Mouse (Mus musculus) CD4-positive, CD25-positive, alpha-beta regulatory T cell, adult 2 months (primary cell): ENCODE results near the gene Prg3.

ENCODE experiments used
- DNase-seq: peaks from one replicate; pipeline ENCODE4 v3.0.0-alpha.2; 2012; ENCODE audit warnings: low read depth, low spot score

Prg3 gene

DNA sequence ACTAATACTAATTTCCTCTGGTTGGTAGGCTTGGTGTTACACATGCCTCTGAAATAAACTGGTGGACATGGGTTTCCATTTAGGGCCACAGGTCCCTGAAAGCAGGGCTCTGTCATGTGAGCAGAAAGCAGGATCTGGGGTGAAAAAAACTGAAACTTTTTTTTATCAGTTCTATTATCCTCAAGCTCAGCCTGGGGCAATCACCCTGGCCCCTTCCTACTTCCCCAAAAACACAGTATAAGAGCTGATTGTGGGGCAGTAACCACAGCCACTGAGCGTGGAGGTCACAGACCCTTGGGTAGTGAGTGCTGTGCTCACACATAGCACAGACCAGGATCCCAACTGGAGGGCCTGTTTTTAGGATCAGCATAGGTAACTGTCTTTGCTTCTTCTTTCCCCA is at the start of gene Prg3:
Gene Prg3 (plus strand): TSS at position 286 of the 400 bp plus-strand sequence.
- no peak for DNase-seq

DNA sequence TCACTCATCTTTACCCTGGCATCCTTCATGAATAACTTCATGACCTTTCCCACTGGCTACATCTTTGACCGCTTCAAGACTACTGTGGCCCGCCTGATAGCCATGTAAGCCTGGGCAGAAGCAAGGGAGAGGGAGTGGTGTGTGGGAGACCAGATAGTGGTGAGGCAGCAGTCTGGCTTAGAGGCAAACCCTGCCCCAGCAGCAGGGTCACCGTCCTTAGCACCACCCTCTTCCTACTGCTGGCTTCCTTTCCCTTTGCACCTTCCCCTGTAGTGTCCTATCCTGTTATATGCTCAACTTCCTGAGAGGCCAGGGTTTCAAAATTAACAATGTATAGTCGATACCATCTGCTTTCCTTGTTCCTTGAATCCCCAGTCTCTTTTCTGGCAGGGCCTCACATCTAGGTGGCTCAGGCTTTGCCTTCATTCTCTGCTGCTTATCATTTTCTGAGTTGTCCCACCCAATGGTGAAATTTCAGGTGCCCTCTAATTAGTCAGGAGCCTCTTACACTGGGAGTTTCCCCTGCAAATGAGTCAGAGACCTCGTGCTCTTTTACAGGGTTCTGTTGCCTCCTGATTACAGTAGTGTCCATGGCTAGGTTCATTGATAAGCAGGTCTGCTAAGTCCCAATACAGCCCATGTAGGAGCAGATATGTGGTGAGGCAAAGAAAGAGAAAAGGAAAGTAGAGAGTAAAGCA is 49.6 kb upstream of the Prg3 start:
- DNase-seq: peak; percentile 33

DNA sequence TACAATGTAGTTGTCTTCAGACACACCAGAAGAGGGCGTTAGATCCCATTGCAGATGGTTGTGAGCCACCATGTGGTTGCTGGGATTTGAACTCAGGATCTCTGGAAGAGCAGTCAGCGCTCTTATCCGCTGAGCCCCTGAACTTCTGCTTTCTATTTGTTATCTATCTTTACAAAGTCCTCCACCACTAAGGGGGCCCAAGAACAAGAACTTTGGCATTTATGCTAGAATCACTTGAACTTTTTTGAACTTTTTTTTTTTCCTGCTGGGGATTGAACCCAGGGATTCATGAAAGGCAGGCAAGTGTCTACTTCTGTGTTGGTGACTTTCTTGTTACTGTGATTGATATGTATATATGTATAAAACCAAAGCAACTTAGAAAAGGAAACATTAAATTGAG is 48.7 kb upstream of the Prg3 start:
- no peak for DNase-seq

DNA sequence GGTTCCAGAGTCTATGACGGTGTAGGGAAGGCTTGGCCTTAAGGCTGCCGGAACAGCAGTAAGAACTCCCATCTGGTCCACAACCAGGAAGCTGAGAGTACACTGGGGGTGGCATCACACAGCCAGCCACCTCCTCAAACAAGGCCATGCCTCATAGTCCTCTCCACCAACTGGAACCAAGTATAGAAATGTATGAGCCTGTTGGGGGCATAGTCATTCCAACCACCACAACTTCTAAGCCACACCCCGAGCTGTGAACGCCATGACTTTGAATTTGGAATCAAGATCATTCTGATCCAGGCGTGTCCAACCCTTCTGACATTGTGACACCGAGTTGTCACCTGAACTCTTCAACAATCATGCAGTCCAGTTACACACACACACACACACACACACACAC is 48.3 kb upstream of the Prg3 start:
- no peak for DNase-seq

DNA sequence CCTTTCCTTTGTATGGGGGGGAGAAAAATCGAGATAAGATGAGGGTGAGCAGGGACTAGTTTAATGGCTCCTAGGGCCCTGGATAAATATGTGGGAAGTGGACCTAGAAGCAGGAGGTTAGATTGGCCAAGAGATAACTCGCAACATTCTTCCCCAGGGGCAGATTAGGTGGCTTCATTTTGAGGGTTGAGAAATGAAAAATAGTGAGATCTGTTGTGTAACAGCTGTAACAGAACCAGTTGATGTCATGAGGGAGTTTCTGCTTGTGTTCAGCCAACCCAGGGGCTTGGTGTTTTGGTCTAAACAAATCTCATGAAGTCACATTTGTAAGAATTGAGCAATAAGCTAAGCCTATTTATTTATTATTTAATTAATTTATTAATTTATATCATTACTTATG is 46.7 kb upstream of the Prg3 start:
- no peak for DNase-seq

GRCm38 (mm10) chr2:84941795-84942194 is 46.2 kb upstream of the Prg3 start:
- no peak for DNase-seq

DNA sequence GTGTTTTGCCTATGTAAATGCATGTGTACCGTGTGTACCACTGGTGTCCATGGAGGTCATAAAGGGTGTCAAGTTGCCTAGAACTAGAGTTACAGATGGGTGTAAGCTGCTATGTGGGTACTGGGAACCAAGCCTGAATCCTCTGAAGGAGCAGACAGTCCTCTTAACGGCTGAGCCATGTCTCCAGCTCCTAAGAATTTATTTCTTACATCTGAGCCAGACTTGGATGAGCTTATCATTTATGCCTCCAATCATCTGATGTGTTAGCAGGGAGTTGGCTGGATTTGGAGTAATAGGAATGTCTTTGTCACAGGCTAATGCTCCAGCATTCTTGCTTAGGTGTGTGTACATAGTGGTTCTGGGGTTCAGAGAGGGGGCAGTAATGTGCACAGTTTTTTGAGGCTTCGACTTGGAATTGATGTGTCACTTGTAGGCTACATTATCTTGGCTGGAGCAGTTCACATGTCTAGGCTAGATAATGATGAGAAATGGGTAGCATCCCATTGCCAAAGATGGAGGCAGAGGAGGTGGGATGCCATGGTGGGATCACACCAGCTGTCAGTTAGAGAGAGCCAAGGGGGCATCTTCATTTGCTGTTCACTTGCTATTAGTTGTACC is 40.8 kb upstream of the Prg3 start:
- no peak for DNase-seq

DNA sequence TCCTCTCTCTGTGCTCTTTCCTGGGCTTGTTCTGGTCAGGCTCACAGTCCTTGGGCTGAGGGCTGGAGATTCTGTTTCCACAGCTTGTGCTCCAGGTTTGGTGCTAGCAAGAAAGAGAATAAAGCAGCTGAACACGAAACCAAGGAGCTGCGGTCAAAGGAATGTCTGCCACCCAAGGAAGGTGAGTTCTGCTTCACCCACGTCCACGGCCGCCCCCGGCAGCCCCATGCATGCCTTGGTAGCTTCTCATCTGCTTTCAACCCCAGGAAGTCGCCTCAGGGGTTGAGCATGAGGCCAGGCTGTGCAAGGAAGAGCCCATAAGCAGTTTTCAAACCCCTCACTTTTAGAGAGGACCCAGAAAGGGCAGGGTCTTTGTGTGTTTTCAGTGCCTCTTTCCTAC is 39.8 kb upstream of the Prg3 start:
- no peak for DNase-seq

GRCm38 (mm10) chr2:84948721-84949120 is 39.3 kb upstream of the Prg3 start:
- DNase-seq: no peak

- no peak for DNase-seq
These were observed 37.0 kb upstream of the Prg3 start for GRCm38 (mm10) chr2:84951027-84951426.

- no peak for DNase-seq
These were observed 35.8 kb upstream of the Prg3 start for GRCm38 (mm10) chr2:84952251-84952650.

DNA sequence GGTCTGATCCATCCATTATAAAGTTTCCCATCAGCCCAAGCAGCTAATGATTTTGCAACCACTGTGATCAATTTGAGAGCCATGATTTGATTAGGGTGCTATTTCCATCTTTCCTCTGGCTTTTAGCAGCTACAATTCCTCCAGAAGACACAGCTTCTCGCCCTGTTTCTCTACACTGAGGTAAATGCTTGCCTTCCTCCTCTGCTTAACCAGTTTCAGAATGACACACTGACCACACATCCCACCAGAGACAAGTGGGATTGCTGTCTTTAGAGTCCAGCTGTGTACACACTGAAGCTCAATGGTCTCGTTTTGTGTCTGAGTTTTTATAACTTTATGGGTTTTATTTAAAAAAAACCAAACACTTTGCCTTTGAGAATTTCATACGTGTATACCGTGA is 35.3 kb upstream of the Prg3 start:
- DNase-seq: no peak

GRCm38 (mm10) chr2:84955435-84955834 is 32.6 kb upstream of the Prg3 start:
- DNase-seq: no peak

GRCm38 (mm10) chr2:84956274-84956673 is 31.7 kb upstream of the Prg3 start:
- DNase-seq: peak; percentile 67

GRCm38 (mm10) chr2:84958588-84959264 is 29.3 kb upstream of the Prg3 start:
- DNase-seq: no peak

DNA sequence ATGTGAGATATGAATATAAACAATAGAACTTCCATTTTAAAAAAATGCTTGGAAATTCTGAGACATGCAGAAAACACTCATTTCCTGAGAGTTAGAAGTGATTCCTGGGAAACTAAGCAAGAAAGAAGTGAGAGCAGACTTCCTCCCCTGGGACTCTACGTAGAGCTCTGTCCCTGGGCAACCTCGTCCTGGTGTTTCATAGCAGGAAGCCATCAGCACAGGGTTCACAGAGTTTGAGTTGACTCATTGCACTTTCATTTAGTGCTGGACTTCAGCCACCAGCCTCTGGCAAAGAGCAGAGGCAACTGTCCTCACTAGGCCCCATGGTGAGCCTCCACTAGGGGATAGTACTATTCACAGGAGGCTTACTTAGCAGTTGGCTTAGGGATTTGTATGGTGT is 26.7 kb upstream of the Prg3 start:
- DNase-seq: no peak

DNA sequence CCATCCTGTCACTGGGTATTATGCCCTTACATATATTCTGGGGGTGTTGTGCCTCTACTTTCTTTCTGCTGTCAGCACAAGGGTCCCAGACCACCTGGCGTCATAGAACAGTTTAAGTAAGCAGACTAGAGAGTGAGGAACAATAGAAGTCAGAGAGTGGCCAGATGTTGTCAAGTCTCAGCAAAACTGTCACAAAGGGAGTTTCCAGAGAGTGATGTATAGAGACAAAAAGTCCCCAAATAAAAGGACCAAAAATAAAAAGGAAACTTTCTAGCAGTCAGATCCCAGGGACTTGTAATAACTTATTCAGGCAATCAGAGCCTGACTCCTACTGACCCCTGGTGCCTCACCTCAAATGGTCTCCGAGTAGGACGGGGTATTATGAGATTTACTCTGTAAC is 26.1 kb upstream of the Prg3 start:
- no peak for DNase-seq

DNA sequence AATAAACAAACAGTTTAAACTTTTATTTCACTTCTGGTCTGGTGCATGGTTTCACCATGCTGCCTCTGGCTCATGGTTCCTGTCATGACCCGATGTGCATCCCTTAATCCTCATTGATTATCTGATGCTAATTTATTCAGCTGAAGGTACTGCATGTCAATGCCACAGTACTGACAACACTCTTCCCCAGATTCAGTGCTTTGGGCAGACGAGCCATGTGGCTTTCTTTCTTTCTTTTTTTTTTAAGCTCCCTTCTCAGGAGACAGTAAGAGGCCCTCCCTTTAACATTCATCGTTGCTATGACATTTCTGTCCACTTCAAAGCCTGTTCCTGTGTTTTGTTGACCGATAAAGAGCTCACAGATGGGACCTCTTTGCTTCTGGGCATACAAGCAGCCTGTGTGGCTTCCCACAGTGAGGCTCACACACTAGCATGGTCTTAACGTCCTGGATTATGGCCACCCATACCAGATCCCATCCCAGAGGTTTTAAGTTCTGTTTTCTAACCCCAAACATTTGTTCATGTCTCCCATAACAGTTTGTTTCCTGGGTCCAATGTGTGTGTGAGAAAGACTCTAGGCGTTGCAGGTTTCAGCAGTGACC is 25.0 kb upstream of the Prg3 start:
- no peak for DNase-seq

GRCm38 (mm10) chr2:84964111-84964801 is 23.8 kb upstream of the Prg3 start:
- peak; percentile 17 for DNase-seq

- DNase-seq: no peak
These were observed 20.6 kb upstream of the Prg3 start for GRCm38 (mm10) chr2:84967318-84967991.

- no peak for DNase-seq
These were observed 12.4 kb upstream of the Prg3 start for GRCm38 (mm10) chr2:84975580-84975979.
